Mouse (Mus musculus): ENCODE results near the gene Nfyc. TPM values are rescaled to one million over a fixed set of nuclear protein-coding genes. Genes with fewer than 3 reads are reported as not detected.

Gene Nfyc
- polyA plus RNA-seq, 1 experiment from 2014 or later = 106 TPM

GRCm38 (mm10) chr4:120844423-120845082 lies 13.2 kb upstream of the Nfyc start:
- ATAC-seq (ENCODE audit: low read depth) = no peak
- H3K9me3 ChIP-seq (ENCODE audit: control insufficient read depth, low read length) = no peaks in the 10 kb centered on the region
- no peaks in the 10 kb centered on the region for H3K36me3 ChIP-seq (ENCODE audit: control insufficient read depth, insufficient read depth, low read length)
- no peak overlapping the region for H3K9ac ChIP-seq (replicated peaks; ENCODE audit: low read depth, low read length)
- H3K27me3 ChIP-seq (ENCODE audit: control insufficient read depth, insufficient read depth, low read length) = no peaks in the 10 kb centered on the region
- 45% methylated on average over 7 of the region's 7 CpGs for WGBS
- no peak overlapping the region for H3K27ac ChIP-seq (ENCODE audit: low read depth, low read length)
- H3K4me3 ChIP-seq (ENCODE audit: low read depth, low read length) = no peak overlapping the region
- H3K4me2 ChIP-seq (ENCODE audit: low read depth, low read length) = no peak overlapping the region
- no peaks in the 10 kb centered on the region for H3K4me1 ChIP-seq (ENCODE audit: control insufficient read depth, insufficient read depth, low read length)

- Histone ChIP-seq H3K27me3 (ENCODE audit: control insufficient read depth, insufficient read depth, low read length) (no peaks in the 10 kb centered on the region), H3K9ac (replicated peaks; ENCODE audit: low read depth, low read length) (no peak overlapping the region), H3K36me3 (ENCODE audit: control insufficient read depth, insufficient read depth, low read length) (no peaks in the 10 kb centered on the region), H3K4me3 (ENCODE audit: low read depth, low read length) (no peak overlapping the region), H3K9me3 (ENCODE audit: control insufficient read depth, low read length) (no peaks in the 10 kb centered on the region), H3K4me1 (ENCODE audit: control insufficient read depth, insufficient read depth, low read length) (no peaks in the 10 kb centered on the region), H3K27ac (ENCODE audit: low read depth, low read length) (no peak overlapping the region), H3K4me2 (ENCODE audit: low read depth, low read length) (no peak overlapping the region)
- WGBS = 90% methylated on average over 3 of the region's 3 CpGs
- no peak for ATAC-seq (ENCODE audit: low read depth)
Observed at GRCm38 (mm10) chr4:120841342-120841741, 10.0 kb upstream of the Nfyc start.

- no peak overlapping the region for H3K4me3 ChIP-seq (ENCODE audit: low read depth, low read length)
- WGBS = 73% methylated on average over 5 of the region's 5 CpGs
- H3K4me2 ChIP-seq (ENCODE audit: low read depth, low read length) = no peak overlapping the region
- no peak overlapping the region for H3K27ac ChIP-seq (ENCODE audit: low read depth, low read length)
- H3K9me3 ChIP-seq (ENCODE audit: control insufficient read depth, low read length) = no peaks in the 10 kb centered on the region
- no peaks in the 10 kb centered on the region for H3K27me3 ChIP-seq (ENCODE audit: control insufficient read depth, insufficient read depth, low read length)
- no peak overlapping the region for H3K9ac ChIP-seq (replicated peaks; ENCODE audit: low read depth, low read length)
- H3K36me3 ChIP-seq (ENCODE audit: control insufficient read depth, insufficient read depth, low read length) = no peaks in the 10 kb centered on the region
- ATAC-seq (ENCODE audit: low read depth) = no peak
- H3K4me1 ChIP-seq (ENCODE audit: control insufficient read depth, insufficient read depth, low read length) = no peaks in the 10 kb centered on the region
Observed at GRCm38 (mm10) chr4:120830767-120831166, 605 bp downstream of the Nfyc start.

GRCm38 (mm10) chr4:120826418-120826817 lies 5.0 kb downstream of the Nfyc start:
- no peak for ATAC-seq (ENCODE audit: low read depth)
- WGBS = 95% methylated on average over 6 of the region's 6 CpGs

GRCm38 (mm10) chr4:120825577-120826326 lies 5.6 kb downstream of the Nfyc start:
- peak overlapping the region; percentile 99 for H3K27ac ChIP-seq (ENCODE audit: low read depth, low read length)
- H3K27me3 ChIP-seq (ENCODE audit: control insufficient read depth, insufficient read depth, low read length) = no peaks in the 10 kb centered on the region
- H3K4me1 ChIP-seq (ENCODE audit: control insufficient read depth, insufficient read depth, low read length) = peaks cover 9% of the 10 kb centered on the region
- no peaks in the 10 kb centered on the region for H3K9me3 ChIP-seq (ENCODE audit: control insufficient read depth, low read length)
- WGBS = under 1% methylated on average over 54 of the region's 55 CpGs
- H3K9ac ChIP-seq (replicated peaks; ENCODE audit: low read depth, low read length) = peak overlapping the region; percentile 91
- peak overlapping the region; percentile 77 for H3K4me2 ChIP-seq (ENCODE audit: low read depth, low read length)
- peak overlapping the region; percentile 55 for H3K4me3 ChIP-seq (ENCODE audit: low read depth, low read length)
- ATAC-seq (ENCODE audit: low read depth) = peak; percentile 97
- H3K36me3 ChIP-seq (ENCODE audit: control insufficient read depth, insufficient read depth, low read length) = no peaks in the 10 kb centered on the region

More at GRCm38 (mm10) chr4:120826418-120826817, 5.0 kb downstream of the Nfyc start:
- peak overlapping the region; percentile 77 for H3K4me2 ChIP-seq (ENCODE audit: low read depth, low read length)
- peak overlapping the region; percentile 99; the same call in 1 of the 2 replicates for H3K27ac ChIP-seq (ENCODE audit: low read depth, low read length)
- peaks cover 9% of the 10 kb centered on the region for H3K4me1 ChIP-seq (ENCODE audit: control insufficient read depth, insufficient read depth, low read length)
- no peaks in the 10 kb centered on the region for H3K36me3 ChIP-seq (ENCODE audit: control insufficient read depth, insufficient read depth, low read length)
- peak overlapping the region; percentile 55; the same call in 1 of the 2 replicates for H3K4me3 ChIP-seq (ENCODE audit: low read depth, low read length)
- no peaks in the 10 kb centered on the region for H3K9me3 ChIP-seq (ENCODE audit: control insufficient read depth, low read length)
- no peak overlapping the region; the same call in 1 of the 2 replicates for H3K9ac ChIP-seq (replicated peaks; ENCODE audit: low read depth, low read length)
- no peaks in the 10 kb centered on the region for H3K27me3 ChIP-seq (ENCODE audit: control insufficient read depth, insufficient read depth, low read length)

GRCm38 (mm10) chr4:120825100-120825553 lies 6.2 kb downstream of the Nfyc start:
- peak overlapping the region; percentile 99 for H3K27ac ChIP-seq (ENCODE audit: low read depth, low read length)
- peak overlapping the region; percentile 55 for H3K4me3 ChIP-seq (ENCODE audit: low read depth, low read length)
- peak; percentile 95 for ATAC-seq (ENCODE audit: low read depth)
- H3K4me1 ChIP-seq (ENCODE audit: control insufficient read depth, insufficient read depth, low read length) = peaks cover 9% of the 10 kb centered on the region
- H3K36me3 ChIP-seq (ENCODE audit: control insufficient read depth, insufficient read depth, low read length) = no peaks in the 10 kb centered on the region
- no peaks in the 10 kb centered on the region for H3K9me3 ChIP-seq (ENCODE audit: control insufficient read depth, low read length)
- no peaks in the 10 kb centered on the region for H3K27me3 ChIP-seq (ENCODE audit: control insufficient read depth, insufficient read depth, low read length)
- peak overlapping the region; percentile 77 for H3K4me2 ChIP-seq (ENCODE audit: low read depth, low read length)
- WGBS = under 1% methylated on average over 37 of the region's 53 CpGs
- peak overlapping the region; percentile 91 for H3K9ac ChIP-seq (replicated peaks; ENCODE audit: low read depth, low read length)

- H3K27me3 ChIP-seq (ENCODE audit: control insufficient read depth, insufficient read depth, low read length) = no peaks in the 10 kb centered on the region
- H3K9ac ChIP-seq (replicated peaks; ENCODE audit: low read depth, low read length) = no peak overlapping the region
- no peak overlapping the region for H3K4me3 ChIP-seq (ENCODE audit: low read depth, low read length)
- H3K9me3 ChIP-seq (ENCODE audit: control insufficient read depth, low read length) = no peaks in the 10 kb centered on the region
- WGBS = 84% methylated on average over 2 of the region's 2 CpGs
- ATAC-seq (ENCODE audit: low read depth) = no peak
- no peak overlapping the region for H3K27ac ChIP-seq (ENCODE audit: low read depth, low read length)
- H3K36me3 ChIP-seq (ENCODE audit: control insufficient read depth, insufficient read depth, low read length) = no peaks in the 10 kb centered on the region
- H3K4me2 ChIP-seq (ENCODE audit: low read depth, low read length) = no peak overlapping the region
- H3K4me1 ChIP-seq (ENCODE audit: control insufficient read depth, insufficient read depth, low read length) = peaks cover 11% of the 10 kb centered on the region
Observed at GRCm38 (mm10) chr4:120822191-120822911, 9.0 kb downstream of the Nfyc start.

GRCm38 (mm10) chr4:120819871-120820270 lies 11.5 kb downstream of the Nfyc start:
- Histone ChIP-seq H3K4me3 (ENCODE audit: low read depth, low read length) (no peak overlapping the region), H3K36me3 (ENCODE audit: control insufficient read depth, insufficient read depth, low read length) (no peaks in the 10 kb centered on the region), H3K27me3 (ENCODE audit: control insufficient read depth, insufficient read depth, low read length) (no peaks in the 10 kb centered on the region), H3K9me3 (ENCODE audit: control insufficient read depth, low read length) (no peaks in the 10 kb centered on the region), H3K27ac (ENCODE audit: low read depth, low read length) (no peak overlapping the region), H3K9ac (replicated peaks; ENCODE audit: low read depth, low read length) (no peak overlapping the region), H3K4me2 (ENCODE audit: low read depth, low read length) (no peak overlapping the region), H3K4me1 (ENCODE audit: control insufficient read depth, insufficient read depth, low read length) (peaks cover 19% of the 10 kb centered on the region)
- no peak for ATAC-seq (ENCODE audit: low read depth)
- WGBS = 94% methylated on average over 2 of the region's 2 CpGs
